Mouse (Mus musculus) heart, postnatal 4 days (tissue): Measurements from ENCODE around the gene Tspan4. TPM values are rescaled to one million over a fixed set of nuclear protein-coding genes. Genes with fewer than 3 reads are reported as not detected.

ENCODE experiments used
- DNase-seq: peaks from one replicate; pipeline ENCODE4 v3.0.0; 2021
- total RNA-seq, 2 experiments: library from RNA; stranded (reverse); gene quantifications; 2 replicates each; pipeline ENCODE4 v1.2.3; 2021

Tspan4 gene
- total RNA-seq, 2 experiments from 2014 or later = 37.2 to 38.0 TPM

GRCm38 (mm10) chr7:141510196-141510595 lies 35.2 kb downstream of the Tspan4 start:
- no peak for DNase-seq

DNA sequence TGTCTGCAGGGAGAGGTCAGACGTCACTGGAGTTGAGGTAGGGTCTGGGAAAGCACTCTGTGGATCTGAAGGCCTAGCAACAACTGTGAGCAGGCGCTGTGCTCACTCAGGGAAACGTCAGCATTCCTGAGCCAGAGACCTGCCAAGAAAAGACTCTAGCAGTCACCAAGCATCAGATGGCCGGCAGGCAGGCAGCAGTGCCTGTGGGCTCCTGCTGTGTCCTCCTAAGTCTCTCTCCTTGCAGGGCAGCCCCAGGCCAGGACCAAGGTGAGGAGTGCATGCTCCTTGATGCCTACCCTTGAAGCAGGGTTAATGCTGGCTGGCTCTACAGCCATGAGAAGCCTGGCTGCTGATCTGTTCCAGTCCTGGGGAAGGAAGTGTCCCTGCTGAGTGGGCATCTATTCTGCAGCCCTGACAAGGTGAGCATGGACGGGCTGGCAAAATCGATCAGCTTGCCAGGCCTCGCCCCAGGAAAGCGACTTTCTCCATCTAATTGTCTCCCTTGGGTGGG lies 35.7 kb downstream of the Tspan4 start:
- peak; percentile 52 for DNase-seq

- DNase-seq = no peak
These were observed 42.6 kb downstream of the Tspan4 start for GRCm38 (mm10) chr7:141517638-141518037.

DNA sequence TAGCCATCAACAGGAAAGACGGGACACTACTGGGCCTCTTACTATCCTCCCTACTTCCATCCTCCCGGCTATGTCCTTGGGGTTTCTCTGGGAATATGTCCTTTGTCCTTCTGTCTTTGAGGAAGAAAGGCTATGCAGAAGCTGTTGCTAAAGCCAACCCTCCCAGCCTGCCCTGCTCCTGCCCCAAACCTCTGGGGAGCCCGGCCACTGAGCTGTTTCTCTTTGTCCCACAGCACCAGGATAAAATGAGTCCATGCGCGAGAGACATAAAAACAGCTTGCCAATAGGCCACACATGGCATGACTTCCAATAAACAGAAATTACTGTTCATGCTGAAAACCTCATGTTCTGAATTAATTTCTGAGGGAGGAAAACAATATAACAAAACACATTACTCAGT lies 43.3 kb downstream of the Tspan4 start:
- no peak for DNase-seq

DNA sequence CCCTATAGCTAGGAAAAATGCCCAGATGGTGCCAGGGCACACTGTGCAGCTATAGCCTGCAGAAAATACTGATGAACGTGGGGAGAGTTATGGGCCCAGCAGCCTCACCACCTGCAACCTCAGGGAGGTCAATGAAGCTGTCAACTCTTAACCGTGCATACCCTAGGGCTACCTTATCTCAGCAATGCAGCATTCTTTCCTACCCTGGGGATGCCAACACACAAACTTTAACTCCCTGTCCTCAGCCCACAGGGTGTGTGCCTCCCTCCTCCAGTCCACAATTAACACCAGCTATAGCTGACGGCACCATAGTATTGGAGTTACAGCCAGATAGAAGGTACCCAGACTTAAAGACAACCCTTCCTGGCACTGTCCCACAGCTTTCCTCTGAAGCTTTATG lies 43.9 kb downstream of the Tspan4 start:
- DNase-seq = peak; percentile 45

DNA sequence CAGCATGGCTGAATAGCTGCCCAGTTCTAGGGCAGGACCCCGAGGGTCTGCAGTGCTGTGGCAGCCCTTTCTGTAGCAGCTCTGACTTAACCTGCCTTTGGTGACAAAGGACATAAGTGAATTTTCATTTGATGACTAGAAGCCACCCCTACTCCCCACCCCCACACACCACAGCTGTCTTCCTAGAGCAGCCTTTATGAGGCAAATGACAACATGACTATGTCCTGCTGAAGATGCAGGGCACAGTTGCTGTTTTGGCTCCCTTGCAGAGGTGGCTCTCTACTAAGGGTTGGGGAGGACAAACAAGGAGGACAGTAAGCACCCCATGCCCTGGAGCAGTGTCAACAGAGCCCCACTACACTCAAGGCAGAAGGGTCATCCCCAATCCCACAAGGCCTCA lies 44.8 kb downstream of the Tspan4 start:
- no peak for DNase-seq

DNA sequence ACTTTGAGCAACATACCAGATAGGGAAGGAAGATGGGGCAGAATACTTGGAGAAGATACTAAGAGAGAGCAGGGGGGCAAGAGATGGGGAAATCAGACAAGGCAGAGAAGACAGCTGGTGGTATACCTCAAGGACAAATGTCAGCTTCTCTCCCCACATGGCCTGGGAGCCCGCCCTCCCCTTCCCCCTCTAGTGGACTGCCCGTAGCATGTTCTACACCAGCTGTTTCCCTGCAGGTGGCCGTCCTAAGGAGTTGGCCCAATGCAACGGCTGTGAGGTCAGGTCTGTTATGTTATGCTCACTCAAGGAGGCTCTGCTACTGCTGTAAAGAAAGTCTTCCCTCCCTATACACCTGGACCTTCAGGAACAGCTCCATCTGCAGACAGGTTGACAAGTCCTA lies 48.0 kb downstream of the Tspan4 start:
- no peak for DNase-seq

- no peak for DNase-seq
These were observed 49.2 kb downstream of the Tspan4 start for GRCm38 (mm10) chr7:141524271-141524670.

DNA sequence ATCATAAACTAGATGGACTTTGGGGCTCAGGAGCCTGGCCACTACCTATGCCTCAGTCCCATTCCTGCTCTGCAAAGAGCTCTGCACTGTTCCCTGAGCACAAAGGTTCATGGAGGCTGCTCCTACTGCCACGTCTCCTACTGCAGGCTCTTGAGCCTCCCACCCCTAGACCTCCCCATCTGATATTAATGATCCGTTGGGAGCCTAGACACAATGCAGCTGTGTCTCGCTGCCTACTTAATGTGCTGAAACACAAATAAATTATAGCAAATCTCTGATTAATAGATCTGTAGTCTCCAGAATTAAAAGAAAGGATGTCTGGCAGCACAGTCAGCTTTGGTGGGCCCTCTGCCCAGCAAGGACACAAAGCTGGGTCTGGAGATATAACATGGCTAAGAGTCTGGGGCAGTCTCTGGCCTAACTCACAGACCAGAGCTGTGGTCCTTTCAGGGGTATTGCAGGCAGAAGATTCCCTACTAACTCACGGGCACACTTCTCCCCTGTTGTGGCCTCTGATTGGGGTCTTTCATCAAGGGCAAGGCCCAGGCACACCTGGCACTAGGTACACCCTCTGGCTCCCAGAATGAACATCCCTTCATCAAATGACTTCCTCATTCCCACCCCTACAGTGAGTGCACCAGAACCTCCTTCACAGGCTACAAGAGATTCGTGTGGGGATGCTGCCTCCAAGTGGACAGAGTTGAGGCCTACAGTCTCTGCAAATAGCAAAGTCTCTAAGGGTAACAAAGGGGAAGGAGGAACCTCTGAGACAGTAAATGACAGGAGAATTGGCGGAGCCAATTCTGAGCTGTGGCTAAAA lies 49.9 kb downstream of the Tspan4 start:
- peak; percentile 85 for DNase-seq

GRCm38 (mm10) chr7:141525580-141525925 lies 50.5 kb downstream of the Tspan4 start:
- DNase-seq = no peak

- no peak for DNase-seq
These were observed 60.5 kb downstream of the Tspan4 start for GRCm38 (mm10) chr7:141535570-141535969.

- no peak for DNase-seq
These were observed 64.0 kb downstream of the Tspan4 start for GRCm38 (mm10) chr7:141538852-141539555.

DNA sequence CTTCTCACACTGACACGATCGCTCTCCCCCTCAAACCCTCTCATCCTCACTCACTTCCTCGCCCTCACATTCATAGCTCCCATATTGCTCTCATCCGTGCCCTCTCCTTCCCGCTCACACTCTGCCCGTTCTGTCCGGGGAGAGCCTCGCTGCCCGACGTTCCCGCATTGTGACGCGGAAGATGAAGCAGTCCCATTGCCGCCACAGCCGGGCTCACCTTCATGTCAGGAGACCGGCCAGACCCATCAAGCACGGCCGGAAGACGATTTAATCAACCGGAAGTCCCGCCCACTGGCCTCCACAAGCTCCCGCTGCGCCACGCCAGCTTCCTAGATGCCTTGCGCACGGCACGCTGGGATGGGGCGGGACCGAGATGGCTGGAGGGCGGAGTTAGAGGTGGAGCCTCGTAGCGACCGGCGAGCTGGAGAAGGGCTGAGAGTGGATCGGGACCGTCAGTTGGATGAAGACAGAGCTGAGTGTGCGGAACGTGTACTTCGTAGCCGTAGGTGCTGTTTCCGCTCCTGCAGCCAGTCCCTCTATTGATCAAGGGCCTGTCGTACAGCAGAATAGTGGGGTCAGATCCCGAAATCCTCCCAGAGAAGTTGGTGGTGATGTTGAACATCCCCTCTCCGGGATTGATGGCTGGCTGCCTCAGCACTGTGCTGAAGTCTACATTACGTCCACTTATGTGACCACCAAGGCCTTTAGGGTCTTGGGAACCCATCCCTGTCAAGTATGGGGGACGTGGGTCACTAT lies 64.7 kb downstream of the Tspan4 start, which contains the start of gene Chid1:
Gene Chid1, minus strand, starts transcription at position 302 of the 756 bp plus-strand sequence.
- DNase-seq = peak; percentile 99

GRCm38 (mm10) chr7:141540312-141541081 lies 65.5 kb downstream of the Tspan4 start:
- peak; percentile 52 for DNase-seq

GRCm38 (mm10) chr7:141541681-141542080 lies 66.6 kb downstream of the Tspan4 start:
- DNase-seq = no peak

- no peak for DNase-seq
These were observed 67.5 kb downstream of the Tspan4 start for GRCm38 (mm10) chr7:141542588-141542987.

Other genes with a start within 250 kb of the Tspan4 start
- 10 to 100 TPM; 44.3 to 52.2 TPM for gene Phrf1, start 246.5 kb upstream of the Tspan4 start, total RNA-seq
- gene Irf7, start 208.8 kb upstream of the Tspan4 start, total RNA-seq = 1 to 10 TPM; 1.3 to 1.4 TPM
- not detected for gene Cdhr5, start 198.5 kb upstream of the Tspan4 start, total RNA-seq
- gene Sct, start 196.1 kb upstream of the Tspan4 start, total RNA-seq = not detected
- not detected for gene Drd4, start 183.2 kb upstream of the Tspan4 start, total RNA-seq
- gene Deaf1, start 147.6 kb upstream of the Tspan4 start, total RNA-seq = 10 to 100 TPM; 27.8 to 30.6 TPM
- 10 to 100 TPM; 15.9 to 16.3 TPM for gene Tmem80, start 147.5 kb upstream of the Tspan4 start, total RNA-seq
- gene Eps8l2, start 136.4 kb upstream of the Tspan4 start, total RNA-seq = 1 to 10 TPM; 1.9 TPM
- 100 to 1,000 TPM; 126 to 134 TPM for gene Taldo1, start 83.0 kb upstream of the Tspan4 start, total RNA-seq
- gene Gatd1, start 61.1 kb upstream of the Tspan4 start, total RNA-seq = 10 to 100 TPM; 12.5 to 12.9 TPM
- gene Cend1, start 45.7 kb upstream of the Tspan4 start, total RNA-seq = 1 to 10 TPM; 1.5 to 1.6 TPM
- 10 to 100 TPM; 30.5 to 32.3 TPM for gene Slc25a22, start 37.3 kb upstream of the Tspan4 start, total RNA-seq
- gene Pidd1, start 31.2 kb upstream of the Tspan4 start, total RNA-seq = 1 to 10 TPM; 5.9 to 6.4 TPM
- gene Rplp2, start 27.9 kb upstream of the Tspan4 start, total RNA-seq = 1,000 to 10,000 TPM; 1,146 to 1,184 TPM
- 100 to 1,000 TPM; 118 to 127 TPM for gene Pnpla2, start 20.0 kb upstream of the Tspan4 start, total RNA-seq
- gene Cracr2b, start 14.1 kb upstream of the Tspan4 start, total RNA-seq = 10 to 100 TPM; 17.6 to 20.1 TPM
- gene Cd151, start 7.8 kb upstream of the Tspan4 start, total RNA-seq = 100 to 1,000 TPM; 229 to 230 TPM
- 10 to 100 TPM; 49.6 to 52.4 TPM for gene Polr2l, start 108 bp upstream of the Tspan4 start, total RNA-seq
- gene Chid1, start 64.6 kb downstream of the Tspan4 start, total RNA-seq = 10 to 100 TPM; 36.5 to 36.6 TPM
- gene Ap2a2, start 86.9 kb downstream of the Tspan4 start, total RNA-seq = 10 to 100 TPM; 61.1 to 61.4 TPM
- not detected for gene Muc6, start 180.1 kb downstream of the Tspan4 start, total RNA-seq
- under 1 TPM in 1 of 2 experiments, not detected in 1; 0.74 TPM for gene Muc2, start 215.1 kb downstream of the Tspan4 start, total RNA-seq